Mouse (Mus musculus) heart, embryonic 15.5 days (tissue): ENCODE results near the gene Exph5. TPM values are rescaled to one million over a fixed set of nuclear protein-coding genes. Genes with fewer than 3 reads are reported as not detected.

Source experiments
- ATAC-seq: fragments of 200-750 bp; cut with Nextera tagmentation; replicated peaks from 2 replicates; pipeline ENCODE4 v1.8.0; 2017; ENCODE audit warnings: low read depth, moderate TSS enrichment; ENCODE audit not compliant: insufficient number of reproducible peaks, insufficient read depth, low FRiP score
- H3K27ac ChIP-seq: fragments of 300-500 bp; sonication (generic); 2 replicates; pipeline ENCODE4 v1.5.1; 2015; ENCODE audit warnings: mild to moderate bottlenecking, inconsistent platforms
- H3K27me3 ChIP-seq: fragments of 300-500 bp; sonication (generic); 2 replicates; pipeline ENCODE4 v1.6.1; 2015; ENCODE audit warnings: inconsistent platforms
- H3K36me3 ChIP-seq: fragments of 300-500 bp; sonication (generic); 2 replicates; pipeline ENCODE4 v1.6.1; 2015; ENCODE audit warnings: mild to moderate bottlenecking, inconsistent platforms
- H3K4me1 ChIP-seq: fragments of 300-500 bp; sonication (generic); replicated peaks from 2 replicates; pipeline ENCODE4 v1.6.1; 2015; ENCODE audit warnings: inconsistent platforms
- H3K4me2 ChIP-seq: fragments of 300-500 bp; sonication (generic); 2 replicates; pipeline ENCODE4 v1.6.1; 2015; ENCODE audit warnings: inconsistent platforms, mild to moderate bottlenecking, moderate library complexity
- H3K4me3 ChIP-seq: fragments of 300-500 bp; sonication (generic); 2 replicates; pipeline ENCODE4 v1.5.1; 2015; ENCODE audit warnings: mild to moderate bottlenecking, inconsistent platforms
- H3K9ac ChIP-seq: fragments of 300-500 bp; sonication (generic); 2 replicates; pipeline ENCODE4 v1.6.1; 2015; ENCODE audit warnings: mild to moderate bottlenecking, inconsistent platforms
- H3K9me3 ChIP-seq: fragments of 300-500 bp; sonication (generic); replicated peaks from 2 replicates; pipeline ENCODE4 v1.6.1; 2016; ENCODE audit warnings: inconsistent platforms
- WGBS: fragments of 180-500 bp; shearing (Covaris S2); methylation state at CpG from one replicate; pipeline ENCODE4 v1.1.7; 2015; ENCODE audit warnings: mixed read lengths; 5-methylcytosine and 5-hydroxymethylcytosine counted together
- polyA plus RNA-seq: library from polyadenylated mRNA; unstranded; fragments of >200 nt; fragmentation: Nextera tagmentation; extraction: Ambion mirVana; gene quantifications from 2 replicates; pipeline ENCODE4 v1.2.1, GENCODE M21; 2015

Gene Exph5
- polyA plus RNA-seq, 1 experiment from 2014 or later, result 0.31 TPM

DNA sequence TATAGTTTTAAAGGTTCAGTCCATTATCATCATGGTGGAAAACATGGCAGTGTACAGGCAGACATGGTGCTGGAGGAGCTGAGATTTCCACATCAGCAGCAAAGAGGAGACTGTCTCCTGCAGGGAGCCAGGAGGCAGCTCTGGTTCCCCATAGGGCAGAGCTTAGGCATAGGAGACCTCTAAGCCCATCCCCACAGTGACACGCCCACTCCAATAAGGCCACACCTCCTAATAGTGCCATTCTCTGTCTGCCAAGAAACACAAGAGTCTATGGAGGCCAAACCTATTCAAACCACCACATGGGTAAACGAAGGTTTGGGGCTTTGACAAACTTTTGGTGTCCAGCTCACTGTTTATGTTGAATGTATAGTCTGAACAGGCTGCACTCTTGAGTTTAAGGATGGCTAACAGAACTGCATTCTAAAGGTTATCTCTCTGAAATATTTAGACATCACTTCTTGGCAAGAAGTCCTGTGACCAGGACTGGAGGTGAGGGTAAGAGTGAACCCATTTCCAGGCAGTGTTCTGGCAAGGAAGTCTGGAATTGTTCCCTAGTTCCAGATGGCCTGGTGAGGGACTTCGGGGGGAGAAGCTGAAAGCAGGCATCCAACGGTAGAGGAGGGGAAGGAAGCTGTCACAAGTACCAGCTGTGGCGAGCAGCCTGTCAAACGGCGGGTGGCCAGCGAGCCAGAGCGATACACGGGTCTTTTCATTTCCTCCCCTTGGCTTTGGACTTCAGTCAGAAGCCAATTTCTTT lies 19.6 kb downstream of the Exph5 start:
- no peak overlapping the region for H3K4me2 ChIP-seq
- 0 out of 2 replicates have a peak, but pooled peaks have one; percentile 18 for ATAC-seq
- 39% methylated on average over 10 of the region's 10 CpGs for WGBS
- no peak overlapping the region for H3K27ac ChIP-seq
- H3K36me3 ChIP-seq, result no peaks in the 10 kb centered on the region
- H3K27me3 ChIP-seq, result no peaks in the 10 kb centered on the region
- H3K4me1 ChIP-seq, result no peaks in the 10 kb centered on the region
- H3K9ac ChIP-seq, result no peak overlapping the region
- no peak overlapping the region for H3K4me3 ChIP-seq
- H3K9me3 ChIP-seq, result no peaks in the 10 kb centered on the region

- 76% methylated on average over 8 of the region's 8 CpGs for WGBS
- no peaks in the 10 kb centered on the region for H3K27me3 ChIP-seq
- H3K36me3 ChIP-seq, result no peaks in the 10 kb centered on the region
- H3K4me3 ChIP-seq, result no peak overlapping the region
- no peaks in the 10 kb centered on the region for H3K9me3 ChIP-seq
- H3K4me2 ChIP-seq, result no peak overlapping the region
- H3K4me1 ChIP-seq, result no peaks in the 10 kb centered on the region
- no peak overlapping the region for H3K27ac ChIP-seq
- no peak overlapping the region for H3K9ac ChIP-seq
- ATAC-seq, result no peak
These were observed 20.2 kb downstream of the Exph5 start for GRCm38 (mm10) chr9:53321683-53322082.

DNA sequence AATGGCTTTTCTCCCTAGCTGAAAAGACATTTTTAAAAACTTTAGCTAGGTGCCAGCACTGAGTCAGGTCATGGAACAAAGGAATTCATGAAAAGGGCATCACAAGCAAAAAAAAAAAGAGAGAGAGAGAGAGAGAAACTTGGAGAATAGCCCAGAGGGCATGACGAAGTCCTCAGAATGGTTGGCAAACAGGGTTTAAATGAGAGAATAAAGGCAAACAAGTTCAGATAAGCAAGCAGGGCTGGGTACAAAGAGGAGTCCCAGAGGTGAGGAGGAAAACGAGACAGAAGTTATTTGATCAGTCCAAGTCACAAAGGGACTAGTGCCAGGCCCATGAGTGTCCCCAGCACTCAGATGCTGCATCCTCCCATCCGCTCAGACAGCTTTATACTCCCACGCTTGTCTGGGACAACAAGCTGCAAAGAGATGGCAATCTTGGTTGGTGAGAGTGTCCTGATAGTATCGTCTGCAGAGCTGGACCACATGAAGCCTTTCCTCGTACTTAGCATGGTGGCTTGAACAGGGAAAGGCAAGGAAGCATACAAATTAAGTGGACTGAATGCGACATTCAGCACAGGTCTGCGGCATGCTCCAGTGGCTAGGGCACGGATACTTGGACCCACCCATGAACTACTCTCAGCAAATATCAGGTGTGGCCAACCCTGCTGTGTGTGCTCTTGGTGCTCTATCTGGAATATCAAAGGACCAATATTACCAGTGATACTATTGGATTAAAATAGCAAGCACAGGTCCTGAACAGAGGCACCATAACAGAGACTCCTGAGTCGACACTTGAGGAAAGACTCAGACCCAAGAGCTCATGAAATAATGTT lies 22.2 kb downstream of the Exph5 start:
- H3K4me2 ChIP-seq, result no peak overlapping the region
- WGBS, result 77% methylated on average over 10 of the region's 10 CpGs
- no peak for ATAC-seq
- no peak overlapping the region for H3K9ac ChIP-seq
- H3K27ac ChIP-seq, result no peak overlapping the region
- no peaks in the 10 kb centered on the region for H3K27me3 ChIP-seq
- H3K9me3 ChIP-seq, result no peaks in the 10 kb centered on the region
- H3K4me1 ChIP-seq, result no peaks in the 10 kb centered on the region
- no peaks in the 10 kb centered on the region for H3K36me3 ChIP-seq
- H3K4me3 ChIP-seq, result no peak overlapping the region

- WGBS, result 26% methylated on average over 4 of the region's 4 CpGs
- Histone ChIP-seq H3K36me3 (no peaks in the 10 kb centered on the region), H3K4me1 (no peaks in the 10 kb centered on the region), H3K9me3 (no peaks in the 10 kb centered on the region), H3K27me3 (no peaks in the 10 kb centered on the region), H3K27ac (no peak overlapping the region), H3K9ac (no peak overlapping the region), H3K4me3 (no peak overlapping the region), H3K4me2 (no peak overlapping the region)
- no peak for ATAC-seq
These were observed 24.1 kb downstream of the Exph5 start for GRCm38 (mm10) chr9:53325363-53326090.

GRCm38 (mm10) chr9:53328203-53328602 lies 26.7 kb downstream of the Exph5 start:
- 73% methylated on average over 2 of the region's 2 CpGs for WGBS
- no peak overlapping the region for H3K9ac ChIP-seq

GRCm38 (mm10) chr9:53329301-53330206 lies 28.1 kb downstream of the Exph5 start:
- Histone ChIP-seq H3K9ac (no peak overlapping the region), H3K4me3 (no peak overlapping the region), H3K4me2 (no peak overlapping the region), H3K27ac (no peak overlapping the region), H3K4me1 (no peaks in the 10 kb centered on the region), H3K27me3 (no peaks in the 10 kb centered on the region), H3K36me3 (no peaks in the 10 kb centered on the region), H3K9me3 (no peaks in the 10 kb centered on the region)
- 65% methylated on average over 6 of the region's 6 CpGs for WGBS
- ATAC-seq, result no peak

More at GRCm38 (mm10) chr9:53328203-53328602, 26.7 kb downstream of the Exph5 start:
- Histone ChIP-seq H3K27ac (no peak overlapping the region), H3K4me1 (no peaks in the 10 kb centered on the region), H3K9me3 (no peaks in the 10 kb centered on the region), H3K36me3 (no peaks in the 10 kb centered on the region), H3K27me3 (no peaks in the 10 kb centered on the region), H3K4me2 (no peak overlapping the region), H3K4me3 (no peak overlapping the region)
- ATAC-seq, result no peak

GRCm38 (mm10) chr9:53330247-53330646 lies 28.8 kb downstream of the Exph5 start:
- H3K9me3 ChIP-seq, result no peaks in the 10 kb centered on the region
- H3K27ac ChIP-seq, result no peak overlapping the region
- 71% methylated on average over 9 of the region's 9 CpGs for WGBS
- no peaks in the 10 kb centered on the region for H3K4me1 ChIP-seq
- H3K27me3 ChIP-seq, result no peaks in the 10 kb centered on the region
- no peak overlapping the region for H3K9ac ChIP-seq
- no peaks in the 10 kb centered on the region for H3K36me3 ChIP-seq
- ATAC-seq, result no peak
- no peak overlapping the region for H3K4me2 ChIP-seq
- no peak overlapping the region for H3K4me3 ChIP-seq

GRCm38 (mm10) chr9:53333436-53333835 lies 32.0 kb downstream of the Exph5 start:
- H3K4me3 ChIP-seq, result no peak overlapping the region
- no peak for ATAC-seq
- H3K4me2 ChIP-seq, result no peak overlapping the region
- no peaks in the 10 kb centered on the region for H3K9me3 ChIP-seq
- WGBS, result 69% methylated on average over 4 of the region's 4 CpGs
- no peak overlapping the region for H3K9ac ChIP-seq
- H3K27ac ChIP-seq, result no peak overlapping the region
- H3K36me3 ChIP-seq, result no peaks in the 10 kb centered on the region
- no peaks in the 10 kb centered on the region for H3K27me3 ChIP-seq
- no peaks in the 10 kb centered on the region for H3K4me1 ChIP-seq

- Histone ChIP-seq H3K4me2 (no peak overlapping the region), H3K9me3 (no peaks in the 10 kb centered on the region), H3K4me3 (no peak overlapping the region), H3K4me1 (no peaks in the 10 kb centered on the region), H3K27ac (no peak overlapping the region), H3K9ac (no peak overlapping the region), H3K36me3 (no peaks in the 10 kb centered on the region), H3K27me3 (no peaks in the 10 kb centered on the region)
- no peak for ATAC-seq
- 72% methylated on average over 3 of the region's 3 CpGs for WGBS
These were observed 33.7 kb downstream of the Exph5 start for GRCm38 (mm10) chr9:53335131-53335530.

- no peak for ATAC-seq
- no peaks in the 10 kb centered on the region for H3K9me3 ChIP-seq
- no peaks in the 10 kb centered on the region for H3K36me3 ChIP-seq
- H3K4me1 ChIP-seq, result no peaks in the 10 kb centered on the region
- H3K4me3 ChIP-seq, result no peak overlapping the region
- H3K4me2 ChIP-seq, result no peak overlapping the region
- 60% methylated on average over 7 of the region's 7 CpGs for WGBS
- H3K9ac ChIP-seq, result no peak overlapping the region
- H3K27ac ChIP-seq, result no peak overlapping the region
- H3K27me3 ChIP-seq, result 0 out of 2 replicates have a peak, but pooled peaks cover 3% of the 10 kb centered on the region
These were observed 38.1 kb downstream of the Exph5 start for GRCm38 (mm10) chr9:53339603-53340002.
